Mouse (Mus musculus): ENCODE data around the gene Hivep3. TPM values are rescaled to one million over a fixed set of nuclear protein-coding genes. Genes with fewer than 3 reads are reported as not detected.

Hivep3 gene
- polyA plus RNA-seq, 1 experiment, result 1.4 TPM

DNA sequence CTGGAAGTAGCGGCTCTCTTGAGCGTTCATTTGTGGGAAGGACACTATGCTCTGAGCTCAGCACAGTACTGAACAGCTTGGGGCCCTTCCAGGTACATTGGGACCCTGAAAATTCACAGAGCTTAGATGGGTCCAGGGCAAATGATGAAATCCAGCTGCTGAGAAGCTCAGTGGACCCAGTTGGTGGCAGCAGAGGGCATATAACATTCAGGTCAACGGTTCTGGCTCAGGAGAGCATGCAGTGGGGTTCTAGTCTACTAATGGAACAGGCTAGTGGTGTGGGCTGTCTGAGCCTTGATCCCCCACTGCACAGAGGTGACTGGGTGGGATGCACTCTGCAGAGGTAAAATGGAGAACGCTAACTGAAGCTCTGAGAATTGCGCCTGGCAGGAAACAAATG is 228.5 kb downstream of the Hivep3 start:
- TF ChIP-seq CEBPB (IDR thresholded peaks at IDR 0.05; ENCODE audit: low read depth), result no peak
- no peak for TF ChIP-seq MYOG (IDR thresholded peaks at IDR 0.05; ENCODE audit: control insufficient read depth, extremely low read depth, insufficient read length)
- TF ChIP-seq CTCF (IDR thresholded peaks at IDR 0.05; ENCODE audit: control insufficient read depth, insufficient read depth, insufficient read length), result no peak
- no peak for TF ChIP-seq MYOD1 (IDR thresholded peaks at IDR 0.05; ENCODE audit: control insufficient read depth, insufficient read length, low read depth)
- TF ChIP-seq FOSL1 (IDR thresholded peaks at IDR 0.05; ENCODE audit: insufficient read depth, low read length, poor library complexity, severe bottlenecking), result no peak
- TF ChIP-seq MAX (IDR thresholded peaks at IDR 0.05), result no peak
- no peak for TF ChIP-seq USF1 (IDR thresholded peaks at IDR 0.05; ENCODE audit: low read depth)
- H3K27me3 ChIP-seq (ENCODE audit: control insufficient read depth, insufficient read depth, insufficient read length), result no peaks in the 10 kb centered on the region

DNA sequence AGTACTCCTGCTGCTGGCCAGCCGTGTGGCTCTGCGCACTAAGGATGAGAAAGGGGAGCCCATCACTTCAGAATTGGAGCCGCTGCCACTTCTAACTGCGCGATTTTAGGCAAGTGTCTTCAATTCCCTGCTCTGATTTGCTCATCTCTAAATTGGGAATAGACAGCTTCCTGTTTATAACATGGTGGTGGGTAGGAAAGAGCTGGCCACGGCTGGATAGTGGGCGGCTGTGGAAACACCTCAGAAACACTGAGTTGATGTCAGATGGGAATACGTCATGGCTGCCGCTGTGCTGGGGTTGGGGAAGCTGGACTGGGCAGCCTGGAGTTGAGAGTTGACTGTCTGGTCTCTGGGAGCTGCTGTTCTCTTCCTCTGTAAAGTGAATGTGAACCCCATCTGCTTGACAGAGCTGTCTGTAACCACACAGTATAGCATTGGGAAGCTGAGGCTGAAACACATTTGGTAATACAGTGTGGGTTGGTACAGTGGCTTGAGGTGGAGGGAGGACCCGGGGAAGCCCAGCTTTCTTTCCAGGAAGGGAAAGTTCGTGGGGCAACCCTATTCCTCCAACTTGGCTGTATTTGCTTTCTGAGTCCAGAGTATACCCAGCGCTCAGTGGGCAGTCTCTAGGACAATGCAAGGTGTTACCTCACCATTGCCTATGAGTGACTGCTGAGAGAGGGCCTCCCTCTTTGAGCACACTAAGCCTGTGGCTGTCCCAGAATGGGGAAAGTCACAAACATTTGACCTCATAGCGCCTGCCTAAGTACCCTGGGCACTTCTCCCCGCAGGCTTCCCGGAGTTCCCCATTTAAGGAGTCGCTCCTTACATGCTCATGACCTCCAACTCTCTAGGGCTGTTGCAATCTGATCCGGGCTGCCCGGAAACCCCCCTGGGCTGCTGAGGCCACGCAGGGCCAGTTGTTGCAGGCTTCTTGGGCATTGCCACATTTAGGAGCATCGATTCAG is 232.8 kb downstream of the Hivep3 start:
- TF ChIP-seq MAX (IDR thresholded peaks at IDR 0.05) (no peak), CEBPB (IDR thresholded peaks at IDR 0.05; ENCODE audit: low read depth) (no peak), FOSL1 (IDR thresholded peaks at IDR 0.05; ENCODE audit: insufficient read depth, low read length, poor library complexity, severe bottlenecking) (no peak), CTCF (IDR thresholded peaks at IDR 0.05; ENCODE audit: control insufficient read depth, insufficient read depth, insufficient read length) (no peak), MYOD1 (IDR thresholded peaks at IDR 0.05; ENCODE audit: control insufficient read depth, insufficient read length, low read depth) (no peak), USF1 (IDR thresholded peaks at IDR 0.05; ENCODE audit: low read depth) (no peak), MYOG (IDR thresholded peaks at IDR 0.05; ENCODE audit: control insufficient read depth, extremely low read depth, insufficient read length) (no peak)
- H3K79me3 ChIP-seq (ENCODE audit: low read depth), result no peaks in the 10 kb centered on the region
- H3K4me3 ChIP-seq (ENCODE audit: insufficient read depth, poor library complexity, severe bottlenecking), result no peak overlapping the region

More for the DNA sequence above, 228.5 kb downstream of the Hivep3 start:
- Histone ChIP-seq H3ac (ENCODE audit: control insufficient read depth, insufficient read length, low read depth) (no peak overlapping the region), H3K79me2 (ENCODE audit: control insufficient read depth, insufficient read depth) (no peaks in the 10 kb centered on the region), H3K79me3 (ENCODE audit: low read depth) (no peaks in the 10 kb centered on the region), H3K36me3 (ENCODE audit: control insufficient read depth, insufficient read depth) (no peaks in the 10 kb centered on the region), H3K4me3 (ENCODE audit: insufficient read depth, poor library complexity, severe bottlenecking) (no peak overlapping the region)

DNA sequence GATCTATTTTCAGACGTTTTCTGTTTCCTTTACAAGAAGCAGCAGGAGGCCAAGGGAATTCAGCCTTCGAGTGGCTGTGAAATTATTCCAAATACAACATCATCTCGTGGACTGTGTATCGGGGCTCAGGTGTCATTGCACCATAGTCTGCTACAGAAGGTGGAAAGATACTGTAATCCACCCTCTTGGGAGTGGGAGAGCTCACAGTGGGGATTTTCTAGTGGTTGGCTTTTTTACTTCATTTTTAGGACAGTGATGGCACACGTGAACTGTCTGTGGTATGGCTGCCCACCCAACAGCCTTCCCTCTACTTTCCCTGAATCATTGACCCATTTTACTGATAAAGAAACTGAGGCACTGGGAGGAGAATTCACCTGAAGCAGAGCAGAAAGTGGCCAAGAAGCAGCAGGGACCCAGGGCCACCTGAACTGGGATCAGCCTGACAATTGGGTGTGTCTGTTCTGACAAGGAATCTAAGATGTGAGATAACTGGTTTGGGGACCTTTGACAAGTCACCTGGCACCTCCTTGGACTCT is 233.6 kb downstream of the Hivep3 start:
- Histone ChIP-seq H3K79me3 (ENCODE audit: low read depth) (no peaks in the 10 kb centered on the region), H3K36me3 (ENCODE audit: control insufficient read depth, insufficient read depth) (no peaks in the 10 kb centered on the region), H3ac (ENCODE audit: control insufficient read depth, insufficient read length, low read depth) (no peak overlapping the region), H3K79me2 (ENCODE audit: control insufficient read depth, insufficient read depth) (no peaks in the 10 kb centered on the region), H3K4me3 (ENCODE audit: insufficient read depth, poor library complexity, severe bottlenecking) (no peak overlapping the region), H3K27me3 (ENCODE audit: control insufficient read depth, insufficient read depth, insufficient read length) (no peaks in the 10 kb centered on the region)
- no peak for TF ChIP-seq CEBPB (IDR thresholded peaks at IDR 0.05; ENCODE audit: low read depth)
- no peak for TF ChIP-seq MYOD1 (IDR thresholded peaks at IDR 0.05; ENCODE audit: control insufficient read depth, insufficient read length, low read depth)

More for the DNA sequence above, 232.8 kb downstream of the Hivep3 start:
- Histone ChIP-seq H3K36me3 (ENCODE audit: control insufficient read depth, insufficient read depth) (no peaks in the 10 kb centered on the region), H3K79me2 (ENCODE audit: control insufficient read depth, insufficient read depth) (no peaks in the 10 kb centered on the region), H3K27me3 (ENCODE audit: control insufficient read depth, insufficient read depth, insufficient read length) (no peaks in the 10 kb centered on the region), H3ac (ENCODE audit: control insufficient read depth, insufficient read length, low read depth) (no peak overlapping the region)

DNA sequence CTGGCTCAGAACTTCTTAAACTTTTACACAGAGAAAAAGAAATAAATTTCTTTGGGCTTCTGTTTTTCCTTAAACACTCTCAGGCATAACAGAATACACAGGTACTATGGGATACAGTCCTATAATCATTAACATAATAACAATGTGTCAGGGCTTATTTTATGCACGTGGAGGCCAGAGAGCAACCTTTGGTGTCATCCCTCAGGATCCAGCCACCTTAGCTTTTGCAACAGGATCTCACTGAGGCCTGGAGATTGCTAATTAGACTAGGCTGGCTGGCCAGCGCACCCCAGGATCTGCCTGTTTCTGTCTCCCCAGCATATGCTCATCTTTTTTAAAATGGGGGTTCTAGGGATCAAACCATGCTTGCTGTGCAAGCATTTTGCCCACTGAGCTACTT is 234.1 kb downstream of the Hivep3 start:
- no peak overlapping the region for H3K4me3 ChIP-seq (ENCODE audit: insufficient read depth, poor library complexity, severe bottlenecking)
- H3K36me3 ChIP-seq (ENCODE audit: control insufficient read depth, insufficient read depth), result no peaks in the 10 kb centered on the region
- no peak for TF ChIP-seq USF1 (IDR thresholded peaks at IDR 0.05; ENCODE audit: low read depth)
- TF ChIP-seq MAX (IDR thresholded peaks at IDR 0.05), result no peak
- TF ChIP-seq MYOG (IDR thresholded peaks at IDR 0.05; ENCODE audit: control insufficient read depth, extremely low read depth, insufficient read length), result no peak
- no peak for TF ChIP-seq CTCF (IDR thresholded peaks at IDR 0.05; ENCODE audit: control insufficient read depth, insufficient read depth, insufficient read length)
- TF ChIP-seq FOSL1 (IDR thresholded peaks at IDR 0.05; ENCODE audit: insufficient read depth, low read length, poor library complexity, severe bottlenecking), result no peak
- no peak for TF ChIP-seq MYOD1 (IDR thresholded peaks at IDR 0.05; ENCODE audit: control insufficient read depth, insufficient read length, low read depth)
- no peak for TF ChIP-seq CEBPB (IDR thresholded peaks at IDR 0.05; ENCODE audit: low read depth)

DNA sequence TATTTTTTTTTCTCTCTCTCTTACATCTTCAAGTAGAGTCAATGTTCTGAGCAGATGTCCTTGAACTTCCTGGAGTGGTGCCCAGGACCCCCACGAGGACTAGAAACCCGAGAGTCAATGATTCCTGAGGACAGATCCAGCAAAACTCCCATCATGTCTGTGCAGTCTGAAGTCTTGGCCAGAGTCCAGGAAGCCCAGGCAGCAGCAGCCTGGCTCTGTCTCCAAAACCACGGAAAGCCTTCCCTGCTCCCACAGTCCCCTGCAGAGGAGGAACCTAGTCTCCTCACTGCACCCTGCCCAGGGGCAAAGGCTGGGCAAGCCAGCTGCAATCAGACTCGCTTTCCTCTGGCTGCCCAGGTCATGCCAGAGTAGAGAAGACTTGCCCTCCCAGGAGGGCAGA is 234.5 kb downstream of the Hivep3 start:
- H3K79me3 ChIP-seq (ENCODE audit: low read depth), result no peaks in the 10 kb centered on the region

More for the DNA sequence above, 234.1 kb downstream of the Hivep3 start:
- Histone ChIP-seq H3K79me2 (ENCODE audit: control insufficient read depth, insufficient read depth) (no peaks in the 10 kb centered on the region), H3K79me3 (ENCODE audit: low read depth) (no peaks in the 10 kb centered on the region), H3ac (ENCODE audit: control insufficient read depth, insufficient read length, low read depth) (no peak overlapping the region), H3K27me3 (ENCODE audit: control insufficient read depth, insufficient read depth, insufficient read length) (no peaks in the 10 kb centered on the region)

More for the DNA sequence above, 234.5 kb downstream of the Hivep3 start:
- Histone ChIP-seq H3K4me3 (ENCODE audit: insufficient read depth, poor library complexity, severe bottlenecking) (no peak overlapping the region), H3K79me2 (ENCODE audit: control insufficient read depth, insufficient read depth) (no peaks in the 10 kb centered on the region), H3ac (ENCODE audit: control insufficient read depth, insufficient read length, low read depth) (peak overlapping the region; percentile 8), H3K36me3 (ENCODE audit: control insufficient read depth, insufficient read depth) (no peaks in the 10 kb centered on the region), H3K27me3 (ENCODE audit: control insufficient read depth, insufficient read depth, insufficient read length) (no peaks in the 10 kb centered on the region)
- no peak for TF ChIP-seq MYOD1 (IDR thresholded peaks at IDR 0.05; ENCODE audit: control insufficient read depth, insufficient read length, low read depth)
- no peak for TF ChIP-seq MAX (IDR thresholded peaks at IDR 0.05)
- no peak for TF ChIP-seq USF1 (IDR thresholded peaks at IDR 0.05; ENCODE audit: low read depth)
- no peak for TF ChIP-seq CEBPB (IDR thresholded peaks at IDR 0.05; ENCODE audit: low read depth)
